Mouse (Mus musculus): ENCODE data around the gene Gls. TPM values are rescaled to one million over a fixed set of nuclear protein-coding genes. Genes with fewer than 3 reads are reported as not detected.

Gene Gls
- polyA plus RNA-seq, 1 experiment from 2014 or later, result 14.7 TPM

GRCm38 (mm10) chr1:52143191-52143590 lies 89.8 kb downstream of the Gls start:
- H3K36me3 ChIP-seq, result peaks cover 50% of the 10 kb centered on the region
- 0 out of 2 replicates have a peak overlapping the region, but pooled peaks have one; percentile 44 for H3K9ac ChIP-seq
- H3K27ac ChIP-seq (replicated peaks), result no peak overlapping the region
- WGBS, result 49% methylated on average over 4 of the region's 4 CpGs
- no peaks in the 10 kb centered on the region for H3K9me3 ChIP-seq
- H3K27me3 ChIP-seq (replicated peaks), result no peaks in the 10 kb centered on the region
- no peak overlapping the region for H3K4me2 ChIP-seq
- H3K4me3 ChIP-seq, result no peak overlapping the region
- ATAC-seq (ENCODE audit: extremely low read depth, insufficient number of reproducible peaks, low FRiP score, low TSS enrichment), result no peak
- peaks cover 27% of the 10 kb centered on the region for H3K4me1 ChIP-seq

GRCm38 (mm10) chr1:52142117-52142516 lies 90.9 kb downstream of the Gls start:
- WGBS, result 62% methylated on average over 4 of the region's 4 CpGs
- no peak for ATAC-seq (ENCODE audit: extremely low read depth, insufficient number of reproducible peaks, low FRiP score, low TSS enrichment)
- 0 out of 2 replicates have a peak overlapping the region, but pooled peaks have one; percentile 25 for H3K27ac ChIP-seq (replicated peaks)

GRCm38 (mm10) chr1:52141482-52141881 lies 91.5 kb downstream of the Gls start:
- Histone ChIP-seq H3K27ac (replicated peaks) (no peak overlapping the region), H3K4me2 (no peak overlapping the region), H3K9me3 (no peaks in the 10 kb centered on the region), H3K27me3 (replicated peaks) (no peaks in the 10 kb centered on the region), H3K9ac (no peak overlapping the region), H3K4me3 (no peak overlapping the region), H3K4me1 (peaks cover 18% of the 10 kb centered on the region), H3K36me3 (peaks cover 62% of the 10 kb centered on the region)
- no peak for ATAC-seq (ENCODE audit: extremely low read depth, insufficient number of reproducible peaks, low FRiP score, low TSS enrichment)
- WGBS, result 25% methylated on average over 3 of the region's 3 CpGs

More at GRCm38 (mm10) chr1:52142117-52142516, 90.9 kb downstream of the Gls start:
- H3K9me3 ChIP-seq, result no peaks in the 10 kb centered on the region
- no peak overlapping the region for H3K4me2 ChIP-seq
- H3K9ac ChIP-seq, result 0 out of 2 replicates have a peak overlapping the region, but pooled peaks have one; percentile 1
- H3K4me1 ChIP-seq, result peaks cover 21% of the 10 kb centered on the region
- no peak overlapping the region for H3K4me3 ChIP-seq
- H3K36me3 ChIP-seq, result peaks cover 56% of the 10 kb centered on the region
- H3K27me3 ChIP-seq (replicated peaks), result no peaks in the 10 kb centered on the region

GRCm38 (mm10) chr1:52140534-52140933 lies 92.5 kb downstream of the Gls start:
- Histone ChIP-seq H3K27ac (replicated peaks) (peak overlapping the region; percentile 32; the same call in 1 of the 2 replicates), H3K36me3 (peaks cover 69% of the 10 kb centered on the region), H3K27me3 (replicated peaks) (no peaks in the 10 kb centered on the region), H3K9ac (no peak overlapping the region), H3K4me2 (no peak overlapping the region), H3K9me3 (no peaks in the 10 kb centered on the region), H3K4me1 (peaks cover 18% of the 10 kb centered on the region), H3K4me3 (no peak overlapping the region)
- ATAC-seq (ENCODE audit: extremely low read depth, insufficient number of reproducible peaks, low FRiP score, low TSS enrichment), result no peak
- 83% methylated on average over 9 of the region's 9 CpGs for WGBS

GRCm38 (mm10) chr1:52137292-52137691 lies 95.7 kb downstream of the Gls start:
- no peak for ATAC-seq (ENCODE audit: extremely low read depth, insufficient number of reproducible peaks, low FRiP score, low TSS enrichment)
- Histone ChIP-seq H3K27me3 (replicated peaks) (no peaks in the 10 kb centered on the region), H3K4me1 (peaks cover 10% of the 10 kb centered on the region), H3K9ac (no peak overlapping the region), H3K9me3 (no peaks in the 10 kb centered on the region), H3K4me2 (no peak overlapping the region), H3K36me3 (peaks cover 72% of the 10 kb centered on the region), H3K4me3 (no peak overlapping the region), H3K27ac (replicated peaks) (no peak overlapping the region)
- whole genome bisulfite sequencing, result 74% methylated on average over 16 of the region's 16 CpGs

GRCm38 (mm10) chr1:52133254-52133653 lies 99.8 kb downstream of the Gls start:
- H3K27ac ChIP-seq (replicated peaks), result no peak overlapping the region
- peaks cover 69% of the 10 kb centered on the region for H3K36me3 ChIP-seq
- ATAC-seq (ENCODE audit: extremely low read depth, insufficient number of reproducible peaks, low FRiP score, low TSS enrichment), result no peak
- 88% methylated on average over 8 of the region's 8 CpGs for WGBS
- H3K9ac ChIP-seq, result no peak overlapping the region
- no peak overlapping the region for H3K4me2 ChIP-seq
- no peak overlapping the region for H3K4me3 ChIP-seq
- no peaks in the 10 kb centered on the region for H3K27me3 ChIP-seq (replicated peaks)
- no peaks in the 10 kb centered on the region for H3K4me1 ChIP-seq
- H3K9me3 ChIP-seq, result no peaks in the 10 kb centered on the region

GRCm38 (mm10) chr1:52131787-52132377 lies 101.2 kb downstream of the Gls start:
- no peak overlapping the region for H3K9ac ChIP-seq
- H3K4me3 ChIP-seq, result no peak overlapping the region
- H3K27ac ChIP-seq (replicated peaks), result no peak overlapping the region
- peaks cover 62% of the 10 kb centered on the region for H3K36me3 ChIP-seq
- no peaks in the 10 kb centered on the region for H3K4me1 ChIP-seq
- no peaks in the 10 kb centered on the region for H3K27me3 ChIP-seq (replicated peaks)
- no peaks in the 10 kb centered on the region for H3K9me3 ChIP-seq
- H3K4me2 ChIP-seq, result no peak overlapping the region
- WGBS, result 77% methylated on average over 11 of the region's 11 CpGs
- ATAC-seq (ENCODE audit: extremely low read depth, insufficient number of reproducible peaks, low FRiP score, low TSS enrichment), result no peak

GRCm38 (mm10) chr1:52129794-52130193 lies 103.2 kb downstream of the Gls start:
- Histone ChIP-seq H3K4me1 (no peaks in the 10 kb centered on the region), H3K27me3 (replicated peaks) (no peaks in the 10 kb centered on the region), H3K9ac (no peak overlapping the region), H3K27ac (replicated peaks) (no peak overlapping the region), H3K9me3 (no peaks in the 10 kb centered on the region), H3K36me3 (peaks cover 63% of the 10 kb centered on the region), H3K4me3 (no peak overlapping the region), H3K4me2 (no peak overlapping the region)
- WGBS, result 47% methylated on average over 6 of the region's 6 CpGs
- no peak for ATAC-seq (ENCODE audit: extremely low read depth, insufficient number of reproducible peaks, low FRiP score, low TSS enrichment)

GRCm38 (mm10) chr1:52127350-52127749 lies 105.7 kb downstream of the Gls start:
- Histone ChIP-seq H3K9ac (no peak overlapping the region), H3K36me3 (peaks cover 67% of the 10 kb centered on the region), H3K4me2 (no peak overlapping the region), H3K27me3 (replicated peaks) (no peaks in the 10 kb centered on the region), H3K9me3 (no peaks in the 10 kb centered on the region), H3K4me1 (no peaks in the 10 kb centered on the region), H3K4me3 (no peak overlapping the region), H3K27ac (replicated peaks) (no peak overlapping the region)
- 91% methylated on average over 6 of the region's 6 CpGs for WGBS
- ATAC-seq (ENCODE audit: extremely low read depth, insufficient number of reproducible peaks, low FRiP score, low TSS enrichment), result no peak

GRCm38 (mm10) chr1:52124818-52125217 lies 108.2 kb downstream of the Gls start:
- H3K36me3 ChIP-seq, result peaks cover 58% of the 10 kb centered on the region
- no peak overlapping the region for H3K27ac ChIP-seq (replicated peaks)
- no peak overlapping the region for H3K4me2 ChIP-seq
- no peak overlapping the region for H3K9ac ChIP-seq
- H3K27me3 ChIP-seq (replicated peaks), result no peaks in the 10 kb centered on the region
- ATAC-seq (ENCODE audit: extremely low read depth, insufficient number of reproducible peaks, low FRiP score, low TSS enrichment), result no peak
- H3K9me3 ChIP-seq, result no peaks in the 10 kb centered on the region
- 59% methylated on average over 3 of the region's 3 CpGs for WGBS
- peaks cover 9% of the 10 kb centered on the region for H3K4me1 ChIP-seq
- H3K4me3 ChIP-seq, result no peak overlapping the region

GRCm38 (mm10) chr1:52121052-52121451 lies 112.0 kb downstream of the Gls start:
- H3K27ac ChIP-seq (replicated peaks), result no peak overlapping the region
- 77% methylated on average over 3 of the region's 3 CpGs for WGBS
- no peaks in the 10 kb centered on the region for H3K9me3 ChIP-seq
- no peak overlapping the region for H3K9ac ChIP-seq
- no peak for ATAC-seq (ENCODE audit: extremely low read depth, insufficient number of reproducible peaks, low FRiP score, low TSS enrichment)
- H3K4me2 ChIP-seq, result peak overlapping the region; percentile 96; the same call in 1 of the 2 replicates
- peaks cover 15% of the 10 kb centered on the region for H3K4me1 ChIP-seq
- H3K36me3 ChIP-seq, result peaks cover 31% of the 10 kb centered on the region
- no peak overlapping the region for H3K4me3 ChIP-seq
- H3K27me3 ChIP-seq (replicated peaks), result no peaks in the 10 kb centered on the region

GRCm38 (mm10) chr1:52120191-52120590 lies 112.8 kb downstream of the Gls start:
- peak overlapping the region; percentile 96 for H3K4me2 ChIP-seq
- peak overlapping the region; percentile 71 for H3K4me3 ChIP-seq
- no peak for ATAC-seq (ENCODE audit: extremely low read depth, insufficient number of reproducible peaks, low FRiP score, low TSS enrichment)
- H3K36me3 ChIP-seq, result peaks cover 23% of the 10 kb centered on the region
- H3K9me3 ChIP-seq, result no peaks in the 10 kb centered on the region
- H3K4me1 ChIP-seq, result peaks cover 15% of the 10 kb centered on the region
- H3K27me3 ChIP-seq (replicated peaks), result no peaks in the 10 kb centered on the region; the same call in 1 of the 2 replicates
- no peak overlapping the region; the same call in 1 of the 2 replicates for H3K27ac ChIP-seq (replicated peaks)
- 24% methylated on average over 10 of the region's 10 CpGs for WGBS
- peak overlapping the region; percentile 83 for H3K9ac ChIP-seq
